Mouse (Mus musculus) granulocyte monocyte progenitor cell, adult 5-6 weeks (primary cell): Measurements from ENCODE around the gene Lta. TPM values are rescaled to one million over a fixed set of nuclear protein-coding genes. Genes with fewer than 3 reads are reported as not detected.

Source experiments
- ATAC-seq: replicated peaks from 2 replicates; pipeline ENCODE4 v1.8.0; 2016; ENCODE audit warnings: mild to moderate bottlenecking, moderate TSS enrichment, inconsistent platforms; ENCODE audit not compliant: poor library complexity, severe bottlenecking
- total RNA-seq, 2 experiments: library from RNA; stranded (forward) in 1 of 2; stranded (reverse) in 1 of 2; fragments of 200-712, 200-1000 nt in 1 of 2; fragments of >200 nt in 1 of 2; fragmentation: Nextera tagmentation in 1 of 2; gene quantifications; 2 replicates each; pipeline ENCODE4 v1.2.3; 2014 to 2017

Lta gene
- total RNA-seq, 2 experiments from 2014 or later: not detected

DNA sequence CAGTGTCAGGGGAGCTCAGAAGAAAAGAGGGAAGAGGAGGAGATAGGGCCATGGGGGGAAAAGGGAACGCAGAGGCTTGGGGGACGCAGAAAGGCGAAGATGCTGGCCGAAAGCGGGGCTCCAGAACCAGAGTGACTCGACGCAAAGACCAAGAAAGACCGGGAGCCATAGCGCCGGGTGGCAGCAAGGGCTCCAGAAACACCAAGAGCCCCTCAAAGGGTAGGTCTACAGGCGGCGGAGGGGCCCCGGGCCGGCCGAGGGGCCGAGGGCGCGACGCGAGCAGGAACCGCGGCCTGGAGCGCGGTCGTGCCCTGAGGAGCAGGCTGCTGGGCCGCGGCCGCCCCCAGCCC is 41.0 kb downstream of the Lta start:
- no peak for ATAC-seq

GRCm38 (mm10) chr17:35163326-35164081 is 41.6 kb downstream of the Lta start:
- no peak for ATAC-seq

GRCm38 (mm10) chr17:35162730-35163129 is 42.4 kb downstream of the Lta start:
- ATAC-seq: no peak

GRCm38 (mm10) chr17:35162121-35162520 is 43.0 kb downstream of the Lta start:
- ATAC-seq: no peak

GRCm38 (mm10) chr17:35161421-35161820 is 43.7 kb downstream of the Lta start:
- ATAC-seq: no peak

GRCm38 (mm10) chr17:35159638-35160037 is 45.5 kb downstream of the Lta start:
- no peak for ATAC-seq

GRCm38 (mm10) chr17:35158850-35159593 is 46.1 kb downstream of the Lta start:
- no peak for ATAC-seq

DNA sequence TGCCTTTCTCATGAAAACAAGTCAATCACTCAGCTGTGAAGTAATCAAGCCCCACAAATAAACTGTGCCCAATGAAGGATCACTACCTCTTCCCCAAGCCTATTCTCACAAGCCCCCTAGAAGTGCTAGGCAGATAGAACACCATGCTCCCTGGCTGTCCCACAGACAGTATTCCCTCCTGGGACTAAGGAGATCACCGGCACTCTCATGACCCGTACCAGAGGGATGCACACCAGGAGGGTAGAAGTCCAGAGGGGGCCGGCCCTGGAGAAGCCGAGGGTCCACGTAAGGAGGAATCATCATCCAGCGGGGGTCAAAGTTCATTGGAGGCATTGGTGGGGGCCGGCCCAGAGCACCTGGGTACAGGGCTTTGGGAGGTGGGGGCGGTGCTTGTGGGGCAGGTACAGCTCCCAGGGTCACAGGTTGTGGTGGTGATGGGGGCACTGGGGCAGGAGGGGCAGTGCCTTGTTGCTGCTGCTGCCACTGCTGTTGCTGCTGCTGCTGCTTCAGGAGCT is 47.4 kb downstream of the Lta start:
- no peak for ATAC-seq

DNA sequence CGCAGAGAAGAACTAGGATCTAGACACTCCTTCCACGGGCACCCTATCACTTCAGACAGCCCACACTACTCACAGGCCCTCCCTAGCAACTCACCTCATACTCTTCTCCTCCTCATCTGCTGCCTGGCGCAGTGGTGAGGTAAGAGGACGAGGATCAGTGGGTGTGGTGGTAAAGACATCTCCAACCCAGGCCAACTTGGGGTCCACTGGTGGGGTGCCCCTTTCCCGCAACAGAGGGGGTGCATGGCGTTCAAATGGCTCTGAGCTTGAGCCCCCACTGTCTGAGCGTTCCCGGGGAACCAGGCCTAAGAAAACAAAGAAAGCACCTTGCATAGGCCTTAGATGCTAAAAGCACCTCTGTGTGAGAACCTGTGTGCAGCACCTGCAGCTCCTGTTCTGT is 47.9 kb downstream of the Lta start:
- no peak for ATAC-seq

- no peak for ATAC-seq
These were observed 48.5 kb downstream of the Lta start for GRCm38 (mm10) chr17:35156461-35157200.

DNA sequence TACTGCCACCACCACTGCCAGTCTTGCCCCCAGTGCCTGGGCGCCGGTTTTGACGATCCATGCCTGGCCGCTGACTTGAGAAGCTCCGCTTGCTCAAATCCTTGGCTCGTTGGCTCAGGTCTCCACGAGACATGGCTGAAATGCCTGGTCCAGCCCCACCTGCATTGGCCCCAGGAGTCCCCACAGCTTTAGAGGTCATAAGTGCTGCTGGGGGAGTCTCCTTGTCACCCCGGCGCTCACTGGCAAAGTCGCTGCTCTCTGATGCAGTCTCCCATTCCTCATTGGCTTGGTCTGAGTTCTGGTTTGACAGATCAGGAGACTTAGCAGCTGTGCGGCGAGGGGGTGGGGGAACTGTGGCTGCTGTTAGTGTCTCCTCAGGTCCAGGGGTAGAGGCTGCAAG is 49.7 kb downstream of the Lta start:
- no peak for ATAC-seq

DNA sequence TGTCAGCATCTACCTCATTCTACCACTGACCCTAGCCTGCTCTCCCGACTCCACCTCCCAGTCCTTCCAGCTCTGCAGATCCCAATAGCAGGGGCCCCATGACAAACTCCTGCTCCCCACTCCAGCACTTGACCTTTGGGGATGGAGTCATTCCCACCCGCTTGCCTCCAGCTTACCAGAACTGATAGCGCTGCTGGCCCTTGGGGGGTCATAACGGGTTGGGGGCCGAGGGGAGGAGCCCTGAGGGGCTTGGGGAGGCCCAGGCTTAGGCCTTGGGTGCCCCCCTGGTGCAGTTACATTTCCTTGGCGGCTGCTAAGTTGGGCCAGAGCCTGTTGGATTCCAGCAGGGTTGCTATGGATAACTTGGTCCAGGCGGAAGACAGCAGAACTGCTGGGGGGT is 50.5 kb downstream of the Lta start:
- ATAC-seq: no peak

DNA sequence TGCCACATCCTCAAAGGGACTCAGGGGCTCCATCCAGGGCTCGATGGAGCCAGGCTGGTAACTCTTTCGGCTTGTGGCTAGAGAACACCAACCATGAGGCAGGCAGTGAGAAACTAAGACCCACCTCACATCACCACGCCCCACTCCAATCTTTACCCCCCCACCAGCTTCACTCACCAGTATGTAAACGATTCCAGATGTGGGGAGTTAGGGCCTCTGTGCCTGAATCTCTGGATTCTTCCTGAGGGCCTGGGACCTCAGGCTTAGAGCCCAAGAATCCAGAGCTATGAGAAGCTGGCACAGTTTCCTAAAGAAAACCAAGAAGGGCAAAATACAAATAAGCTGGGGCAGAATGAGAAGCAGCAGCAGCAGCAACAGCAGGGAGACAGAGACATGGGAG is 51.2 kb downstream of the Lta start:
- ATAC-seq: no peak

Other genes starting within 250 kb of the Lta start
Only the 30 nearest of the 39 such genes appear.
- 2.5 TPM in 1 of 2 replicates, not detected in the other for gene Sapcd1, start 177.3 kb downstream of the Lta start, total RNA-seq (2014; fragmentation: Nextera tagmentation)
- gene Sapcd1, start 177.3 kb downstream of the Lta start, total RNA-seq (2017): 0.90 TPM in 1 of 2 replicates, not detected in the other
- 0.19 and 6.8 TPM in 2 replicates for gene Msh5, start 158.6 kb downstream of the Lta start, total RNA-seq (2014; fragmentation: Nextera tagmentation)
- 0.62 and 3.6 TPM in 2 replicates for gene Msh5, start 158.6 kb downstream of the Lta start, total RNA-seq (2017)
- 231 and 245 TPM in 2 replicates for gene Clic1, start 155.4 kb downstream of the Lta start, total RNA-seq (2014; fragmentation: Nextera tagmentation)
- 268 and 347 TPM in 2 replicates for gene Clic1, start 155.4 kb downstream of the Lta start, total RNA-seq (2017)
- gene Ddah2, start 146.3 kb downstream of the Lta start, total RNA-seq (2014; fragmentation: Nextera tagmentation): 3.4 TPM in 1 of 2 replicates, not detected in the other
- gene Ddah2, start 146.3 kb downstream of the Lta start, total RNA-seq (2017): 0.57 and 3.7 TPM in 2 replicates
- not detected in 2 replicates for gene Ly6g6c, start 140.0 kb downstream of the Lta start, total RNA-seq (2014; fragmentation: Nextera tagmentation)
- gene Ly6g6c, start 140.0 kb downstream of the Lta start, total RNA-seq (2017): not detected in 2 replicates
- gene Mpig6b, start 139.2 kb downstream of the Lta start, total RNA-seq (2014; fragmentation: Nextera tagmentation): not detected in 2 replicates
- gene Mpig6b, start 139.2 kb downstream of the Lta start, total RNA-seq (2017): not detected in 2 replicates
- not detected in 2 replicates for gene Ly6g6e, start 128.4 kb downstream of the Lta start, total RNA-seq (2014; fragmentation: Nextera tagmentation)
- not detected in 2 replicates for gene Ly6g6e, start 128.4 kb downstream of the Lta start, total RNA-seq (2017)
- gene Ly6g6d, start 127.3 kb downstream of the Lta start, total RNA-seq (2014; fragmentation: Nextera tagmentation): not detected in 2 replicates
- gene Ly6g6d, start 127.3 kb downstream of the Lta start, total RNA-seq (2017): not detected in 2 replicates
- not detected in 2 replicates for gene Ly6g6f, start 119.7 kb downstream of the Lta start, total RNA-seq (2014; fragmentation: Nextera tagmentation)
- not detected in 2 replicates for gene Ly6g6f, start 119.7 kb downstream of the Lta start, total RNA-seq (2017)
- 26.7 and 33.3 TPM in 2 replicates for gene Abhd16a, start 116.1 kb downstream of the Lta start, total RNA-seq (2014; fragmentation: Nextera tagmentation)
- 27.7 and 35.0 TPM in 2 replicates for gene Abhd16a, start 116.1 kb downstream of the Lta start, total RNA-seq (2017)
- not detected in 2 replicates for gene Ly6g5c, start 97.1 kb downstream of the Lta start, total RNA-seq (2014; fragmentation: Nextera tagmentation)
- gene Ly6g5c, start 97.1 kb downstream of the Lta start, total RNA-seq (2017): not detected in 2 replicates
- gene Ly6g5b, start 89.9 kb downstream of the Lta start, total RNA-seq (2014; fragmentation: Nextera tagmentation): 1.6 TPM in 1 of 2 replicates, not detected in the other
- gene Ly6g5b, start 89.9 kb downstream of the Lta start, total RNA-seq (2017): 0.56 TPM in 1 of 2 replicates, not detected in the other
- gene Gpank1, start 83.9 kb downstream of the Lta start, total RNA-seq (2014; fragmentation: Nextera tagmentation): 21.2 and 25.4 TPM in 2 replicates
- gene Gpank1, start 83.9 kb downstream of the Lta start, total RNA-seq (2017): 24.0 and 26.9 TPM in 2 replicates
- gene Csnk2b, start 83.3 kb downstream of the Lta start, total RNA-seq (2014; fragmentation: Nextera tagmentation): 289 and 384 TPM in 2 replicates
- gene Csnk2b, start 83.3 kb downstream of the Lta start, total RNA-seq (2017): 277 and 317 TPM in 2 replicates
- 16.3 and 18.4 TPM in 2 replicates for gene D17H6S53E, start 79.0 kb downstream of the Lta start, total RNA-seq (2014; fragmentation: Nextera tagmentation)
- 7.9 and 10.7 TPM in 2 replicates for gene D17H6S53E, start 79.0 kb downstream of the Lta start, total RNA-seq (2017)
- gene Apom, start 73.3 kb downstream of the Lta start, total RNA-seq (2014; fragmentation: Nextera tagmentation): not detected in 2 replicates
- gene Apom, start 73.3 kb downstream of the Lta start, total RNA-seq (2017): 1.2 TPM in 1 of 2 replicates, not detected in the other
- 93.9 and 111 TPM in 2 replicates for gene Bag6, start 70.2 kb downstream of the Lta start, total RNA-seq (2014; fragmentation: Nextera tagmentation)
- gene Bag6, start 70.2 kb downstream of the Lta start, total RNA-seq (2017): 68.8 and 74.0 TPM in 2 replicates
- 254 and 306 TPM in 2 replicates for gene Prrc2a, start 40.5 kb downstream of the Lta start, total RNA-seq (2014; fragmentation: Nextera tagmentation)
- gene Prrc2a, start 40.5 kb downstream of the Lta start, total RNA-seq (2017): 43.2 and 67.9 TPM in 2 replicates
- 15.1 and 20.8 TPM in 2 replicates for gene Aif1, start 29.3 kb downstream of the Lta start, total RNA-seq (2014; fragmentation: Nextera tagmentation)
- 7.8 and 14.3 TPM in 2 replicates for gene Aif1, start 29.3 kb downstream of the Lta start, total RNA-seq (2017)
- gene Lst1, start 16.9 kb downstream of the Lta start, total RNA-seq (2014; fragmentation: Nextera tagmentation): 78.7 and 89.0 TPM in 2 replicates
- 55.5 and 115 TPM in 2 replicates for gene Lst1, start 16.9 kb downstream of the Lta start, total RNA-seq (2017)
- 1.6 TPM in 1 of 2 replicates, not detected in the other for gene Ltb, start 10.9 kb downstream of the Lta start, total RNA-seq (2014; fragmentation: Nextera tagmentation)
- 0.41 and 0.99 TPM in 2 replicates for gene Ltb, start 10.9 kb downstream of the Lta start, total RNA-seq (2017)
- gene Tnf, start 3.3 kb downstream of the Lta start, total RNA-seq (2014; fragmentation: Nextera tagmentation): 5.9 and 12.2 TPM in 2 replicates
- 13.1 and 15.2 TPM in 2 replicates for gene Tnf, start 3.3 kb downstream of the Lta start, total RNA-seq (2017)
- gene Gm16181, start 15.5 kb upstream of the Lta start, total RNA-seq (2014; fragmentation: Nextera tagmentation): not detected in 2 replicates
- 0.82 TPM in 1 of 2 replicates, not detected in the other for gene Gm16181, start 15.5 kb upstream of the Lta start, total RNA-seq (2017)
- 10.0 and 11.7 TPM in 2 replicates for gene Atp6v1g2, start 28.3 kb upstream of the Lta start, total RNA-seq (2014; fragmentation: Nextera tagmentation)
- gene Atp6v1g2, start 28.3 kb upstream of the Lta start, total RNA-seq (2017): 2.0 and 3.9 TPM in 2 replicates
- gene Nfkbil1, start 30.4 kb upstream of the Lta start, total RNA-seq (2014; fragmentation: Nextera tagmentation): 4.5 and 5.2 TPM in 2 replicates
- gene Nfkbil1, start 30.4 kb upstream of the Lta start, total RNA-seq (2017): 5.3 and 5.9 TPM in 2 replicates
- gene Ddx39b, start 36.4 kb upstream of the Lta start, total RNA-seq (2014; fragmentation: Nextera tagmentation): 411 and 417 TPM in 2 replicates
- gene Ddx39b, start 36.4 kb upstream of the Lta start, total RNA-seq (2017): 175 and 187 TPM in 2 replicates
- 275 and 369 TPM in 2 replicates for gene H2-D1, start 57.4 kb upstream of the Lta start, total RNA-seq (2014; fragmentation: Nextera tagmentation)
- gene H2-D1, start 57.4 kb upstream of the Lta start, total RNA-seq (2017): 399 and 416 TPM in 2 replicates
- gene H2-Q1, start 115.1 kb upstream of the Lta start, total RNA-seq (2014; fragmentation: Nextera tagmentation): not detected in 2 replicates
- gene H2-Q1, start 115.1 kb upstream of the Lta start, total RNA-seq (2017): not detected in 2 replicates
- 0.45 TPM in 1 of 2 replicates, not detected in the other for gene H2-Q2, start 136.9 kb upstream of the Lta start, total RNA-seq (2014; fragmentation: Nextera tagmentation)
- gene H2-Q2, start 136.9 kb upstream of the Lta start, total RNA-seq (2017): not detected in 2 replicates
- gene H2-Q4, start 174.3 kb upstream of the Lta start, total RNA-seq (2014; fragmentation: Nextera tagmentation): 8.3 and 15.5 TPM in 2 replicates
- gene H2-Q4, start 174.3 kb upstream of the Lta start, total RNA-seq (2017): 19.5 and 23.4 TPM in 2 replicates